Mouse (Mus musculus) heart, postnatal 25 days (tissue): ENCODE results near the gene Depdc5. TPM values are rescaled to one million over a fixed set of nuclear protein-coding genes. Genes with fewer than 3 reads are reported as not detected.

Experiments used
- DNase-seq: peaks from one replicate; pipeline ENCODE4 v3.0.0; 2022; ENCODE audit warnings: low spot score
- intact Hi-C: fragments of 180-260 bp; cut with DNase I; formaldehyde crosslinking; loops from one replicate; pipeline ENCODE4 v1.15.1; 2025
- total RNA-seq, 2 experiments: library from RNA; stranded (reverse); gene quantifications; 2 replicates each; pipeline ENCODE4 v1.2.3; 2021

Gene Depdc5
- total RNA-seq, 2 experiments from 2014 or later: 20.7 to 21.9 TPM

DNA sequence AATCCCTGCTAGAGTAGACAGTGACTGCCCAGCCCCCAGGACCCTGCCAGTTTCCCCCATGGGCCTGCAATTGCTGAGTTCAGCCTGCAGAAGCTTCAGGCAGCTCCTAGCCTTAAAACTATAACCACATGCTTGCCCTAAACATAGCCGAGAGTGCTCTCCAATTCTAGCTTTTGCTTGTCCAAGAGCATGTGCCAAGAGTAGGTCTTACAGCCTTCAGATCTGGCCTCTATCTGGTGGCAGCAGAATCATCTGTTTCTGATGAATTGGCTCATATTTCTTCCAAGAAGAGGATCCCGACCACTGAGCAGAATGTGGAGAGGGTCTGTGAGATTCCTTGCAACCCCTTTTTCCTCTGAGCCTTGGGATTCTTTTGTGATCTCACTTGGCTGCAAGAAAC lies 131.0 kb downstream of the Depdc5 start:
- DNase-seq: no peak
- intact Hi-C loops: no loop called here

DNA sequence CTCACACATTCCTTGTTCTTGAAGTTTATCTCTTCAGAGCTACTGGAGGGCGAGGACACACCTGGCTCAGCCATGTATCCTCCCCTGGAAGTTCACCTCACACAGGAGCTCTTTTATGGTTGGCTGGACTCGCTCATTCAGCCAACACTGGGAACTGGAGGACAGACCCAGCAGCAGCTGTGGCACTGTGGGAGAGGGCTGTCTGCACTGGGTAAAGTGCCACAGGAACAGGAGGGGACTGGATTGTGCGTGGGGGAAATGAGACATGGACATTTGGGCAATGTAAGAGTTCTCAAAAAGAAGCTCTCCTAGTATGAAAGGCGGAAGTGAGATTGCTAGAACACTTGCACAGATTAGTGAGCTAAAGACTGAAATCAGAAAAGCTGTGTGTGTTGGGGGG lies 132.3 kb downstream of the Depdc5 start:
- intact Hi-C loops: no loop called here
- DNase-seq: no peak

GRCm38 (mm10) chr5:32996560-32996959 lies 133.1 kb downstream of the Depdc5 start:
- no peak for DNase-seq
- intact Hi-C loops: no loop called here

- intact Hi-C loops: no loop called here
- no peak for DNase-seq
Measured at GRCm38 (mm10) chr5:32997686-32998085, 134.2 kb downstream of the Depdc5 start.

DNA sequence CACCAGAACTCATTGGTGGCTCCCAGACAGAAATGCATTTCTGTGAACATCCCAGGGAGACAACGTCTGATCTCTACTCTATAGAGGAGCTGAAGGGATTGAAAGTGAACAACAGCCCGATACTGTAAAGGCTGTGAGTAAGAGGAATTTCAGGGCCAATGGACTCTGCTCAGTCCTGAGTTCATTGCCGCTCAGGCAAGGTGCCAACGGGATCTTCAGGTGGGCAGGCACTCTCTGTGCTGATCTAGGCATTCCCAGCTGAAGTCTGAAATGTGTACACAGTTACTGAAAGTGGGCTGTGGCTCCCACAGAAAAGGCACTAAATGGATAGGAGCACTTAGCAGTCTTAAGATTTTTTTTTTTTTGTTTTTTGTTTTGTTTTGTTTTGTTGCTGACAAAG lies 135.3 kb downstream of the Depdc5 start:
- DNase-seq: no peak
- intact Hi-C loops: no loop called here

GRCm38 (mm10) chr5:33001111-33001510 lies 137.6 kb downstream of the Depdc5 start:
- no peak for DNase-seq
- intact Hi-C loops: no loop called here

DNA sequence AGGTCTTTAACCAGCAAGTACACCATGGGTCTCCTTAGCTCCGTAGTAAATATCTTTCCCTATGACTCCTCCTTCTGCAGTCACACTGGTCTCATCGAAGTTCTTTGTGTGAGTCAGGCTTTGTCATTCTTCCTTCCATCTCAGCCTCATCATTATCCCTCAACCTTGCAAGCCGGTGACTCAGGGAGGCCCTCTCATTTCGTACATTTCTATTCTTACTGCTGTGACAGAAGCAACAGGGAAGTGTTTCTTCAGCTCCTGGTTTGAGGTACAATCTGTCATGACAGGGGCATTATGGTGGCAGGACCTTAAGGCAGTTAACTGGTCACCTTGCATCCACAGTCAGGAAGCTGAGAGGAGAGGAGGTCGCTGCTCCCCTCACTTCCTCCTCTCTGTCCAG lies 139.3 kb downstream of the Depdc5 start:
- intact Hi-C loops: no loop called here
- no peak for DNase-seq

DNA sequence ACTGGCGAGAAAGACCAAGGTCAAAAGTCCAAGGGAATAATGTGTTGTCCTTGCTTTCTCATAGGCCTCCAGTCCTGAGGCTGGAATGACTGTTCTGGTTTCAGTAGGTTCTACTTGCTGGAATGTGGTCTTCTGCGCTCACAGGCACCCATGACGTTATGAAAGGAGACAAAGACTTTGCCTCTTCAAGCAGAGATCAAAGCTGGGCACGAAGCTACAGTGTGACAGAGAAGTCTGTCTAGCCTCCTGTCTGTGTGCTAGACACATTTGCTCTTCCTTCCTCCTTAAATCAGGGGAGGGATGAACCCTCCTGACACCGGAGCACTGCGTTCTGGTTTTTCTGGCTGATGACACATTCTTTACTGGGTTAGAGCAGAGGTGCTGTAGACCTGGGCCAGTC lies 140.0 kb downstream of the Depdc5 start:
- no peak for DNase-seq
- intact Hi-C loops: no loop called here

DNA sequence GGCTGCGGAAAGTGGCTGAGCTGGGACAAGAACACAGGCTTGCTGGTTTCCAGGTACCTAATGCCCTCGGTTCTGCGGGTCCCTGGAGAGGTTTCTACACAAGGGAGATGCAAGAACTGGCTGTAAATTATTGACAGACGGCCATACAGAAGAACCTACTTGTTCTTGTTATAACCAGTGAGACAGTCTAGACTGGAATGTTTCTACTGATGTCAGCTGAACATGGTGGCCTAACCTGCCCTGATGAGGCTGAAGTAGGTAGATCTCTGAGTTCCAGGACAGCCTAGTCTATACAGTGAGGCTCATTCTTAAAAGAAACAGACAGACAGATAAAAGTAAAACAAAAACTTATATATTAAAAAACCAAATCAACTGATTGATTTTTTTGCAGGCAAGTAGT lies 140.6 kb downstream of the Depdc5 start:
- no peak for DNase-seq
- intact Hi-C loops: no loop called here

GRCm38 (mm10) chr5:33005442-33006145 lies 142.1 kb downstream of the Depdc5 start:
- no peak for DNase-seq
- intact Hi-C loops: no loop called here

- intact Hi-C loops: no loop called here
- DNase-seq: no peak
Measured at GRCm38 (mm10) chr5:33006670-33007069, 143.2 kb downstream of the Depdc5 start.

GRCm38 (mm10) chr5:33007371-33007770 lies 143.9 kb downstream of the Depdc5 start:
- DNase-seq: no peak
- intact Hi-C loops: no loop called here

GRCm38 (mm10) chr5:33009301-33009700 lies 145.8 kb downstream of the Depdc5 start:
- DNase-seq: no peak
- intact Hi-C loops: no loop called here

DNA sequence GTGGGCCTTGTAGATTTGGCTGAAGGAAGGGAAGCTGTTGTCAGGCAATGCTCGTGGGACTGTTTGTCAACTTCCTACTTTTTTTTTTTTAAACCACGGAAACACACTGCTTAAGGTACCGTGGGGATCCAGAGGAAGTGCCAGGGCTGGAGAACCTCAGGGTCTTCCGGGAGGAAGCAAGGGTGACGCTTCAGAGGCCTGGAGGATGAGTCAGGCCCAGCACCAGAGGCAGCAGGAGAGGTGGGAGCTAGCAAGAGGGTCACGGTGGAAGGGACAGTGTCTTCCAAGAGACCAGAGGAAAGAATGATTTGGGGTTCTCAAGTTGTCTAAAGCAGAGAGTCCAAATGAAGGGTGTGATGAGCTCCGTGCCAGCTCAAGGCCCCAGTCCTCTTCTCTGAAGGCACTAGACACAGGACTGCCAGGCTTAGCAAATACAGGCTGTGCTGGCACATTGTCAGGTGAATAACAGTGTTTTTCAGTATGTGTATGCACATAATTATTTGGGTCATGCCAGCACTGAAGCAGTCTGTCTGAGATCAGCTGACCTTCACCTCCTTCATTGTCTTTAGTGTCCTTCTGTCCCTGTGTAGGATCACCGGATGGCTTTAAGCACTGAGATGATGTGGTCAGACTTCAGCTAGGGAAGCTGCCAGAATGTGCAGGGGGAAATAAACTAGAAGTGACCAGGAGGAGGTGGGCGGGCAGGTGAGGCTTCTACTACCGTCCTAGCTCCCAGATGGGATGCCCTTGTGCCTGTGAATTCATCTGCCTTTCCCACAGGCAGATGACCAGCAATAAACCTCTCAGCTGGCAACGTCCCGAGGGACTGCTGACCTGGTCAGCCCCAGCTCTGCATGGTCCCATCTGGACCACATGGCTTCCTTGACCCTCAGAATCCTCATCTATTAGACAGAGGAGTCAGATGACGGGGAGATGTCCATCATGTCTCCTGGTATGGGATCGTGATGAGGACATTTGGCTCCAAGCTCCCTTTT lies 146.6 kb downstream of the Depdc5 start:
- intact Hi-C loops: loop anchor here (5.0 kb wide), 1 partner anchor 143 kb away; no protein-coding TSS in a partner anchor

DNA sequence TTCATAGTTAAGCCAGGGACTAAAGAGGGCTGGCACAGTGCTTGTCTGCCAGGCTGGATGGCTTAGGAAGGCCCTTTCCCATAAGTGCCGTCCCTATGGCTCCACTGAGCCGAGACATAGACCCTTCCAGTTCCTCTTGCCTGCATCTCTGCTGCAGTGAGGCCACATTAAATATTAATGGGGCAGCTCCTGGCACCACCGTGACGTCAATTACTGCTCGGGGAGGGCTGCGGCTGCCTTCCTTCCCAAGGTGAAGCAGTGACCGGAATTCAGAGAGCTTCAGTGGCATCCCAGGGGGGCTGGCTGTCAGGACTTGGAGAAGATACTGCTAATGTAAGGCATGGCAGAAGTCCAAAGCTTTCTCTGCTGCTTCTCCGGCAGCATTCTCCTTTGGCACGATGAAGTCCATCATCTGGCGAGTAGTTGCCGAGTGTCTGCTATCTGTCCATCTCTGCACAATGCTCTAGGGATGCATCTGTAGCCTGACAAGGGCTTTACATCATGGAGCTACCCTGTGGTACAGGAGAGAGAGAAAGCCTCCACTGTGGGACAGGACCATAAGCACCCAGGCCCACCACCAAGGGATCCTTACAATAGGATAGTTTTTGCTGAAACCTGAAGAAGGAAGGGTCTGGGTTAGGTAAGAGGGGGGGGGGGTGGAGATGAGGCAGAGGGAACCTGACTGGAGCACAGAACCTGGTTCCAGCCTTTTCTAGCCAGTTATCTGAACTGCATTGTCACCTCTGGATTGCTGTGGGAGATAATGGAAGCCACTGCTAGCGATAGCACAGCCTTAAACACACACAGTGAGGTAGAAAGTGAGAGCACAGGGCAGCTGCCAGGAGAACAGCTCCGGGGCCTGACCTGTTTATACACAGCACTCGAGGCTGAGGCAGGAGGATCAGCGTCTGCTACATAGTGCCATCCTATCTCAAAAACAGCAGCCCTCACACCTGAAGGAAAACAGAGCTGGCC lies 147.9 kb downstream of the Depdc5 start:
- intact Hi-C loops: loop anchor here (5.0 kb wide), 1 partner anchor 144 kb away; no protein-coding TSS in a partner anchor
- no peak for DNase-seq

More for the DNA sequence above, 146.6 kb downstream of the Depdc5 start:
- DNase-seq: no peak

DNA sequence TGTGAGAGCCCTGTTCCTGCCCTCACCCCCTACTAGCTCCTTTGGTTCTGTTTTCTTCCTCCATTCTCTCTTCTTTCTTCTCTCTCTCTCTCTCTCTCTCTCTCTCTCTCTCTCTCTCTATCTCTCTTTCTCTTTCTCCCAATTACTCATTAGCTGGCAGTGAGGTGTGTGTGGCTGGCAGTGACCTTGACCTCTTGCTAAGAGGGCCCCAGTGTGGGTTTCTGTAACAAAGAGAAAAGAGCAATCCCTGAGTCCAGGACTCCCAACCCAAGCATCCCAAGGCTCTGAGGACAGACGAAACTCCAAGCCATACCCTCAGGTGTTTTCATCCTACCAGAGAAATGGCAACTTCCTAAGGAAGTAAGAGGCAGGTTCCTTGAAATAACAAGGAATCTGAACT lies 150.6 kb downstream of the Depdc5 start:
- intact Hi-C loops: loop anchor here (5.0 kb wide), 1 partner anchor 147 kb away; no protein-coding TSS in a partner anchor

DNA sequence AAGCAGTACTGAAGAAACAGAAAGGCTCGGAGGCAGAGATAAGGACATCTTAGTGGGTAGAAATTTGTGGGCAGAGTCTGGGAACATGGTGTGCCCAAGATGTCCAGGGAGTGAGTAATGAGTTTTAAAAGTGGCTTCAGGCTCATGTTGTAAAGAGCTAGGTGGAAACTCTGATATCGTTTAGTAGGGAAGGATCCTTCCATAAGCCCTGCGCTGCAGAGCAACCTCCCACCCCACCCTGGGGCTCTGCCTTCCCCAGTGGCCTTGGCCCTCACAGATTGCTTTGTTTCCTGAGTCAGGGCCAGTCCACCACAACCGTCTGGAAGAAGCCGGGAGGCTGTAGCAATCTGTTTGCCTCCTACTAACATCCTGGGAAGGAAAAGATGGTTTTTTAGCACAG lies 152.1 kb downstream of the Depdc5 start:
- DNase-seq: no peak
- intact Hi-C loops: no loop called here

More for the DNA sequence above, 150.6 kb downstream of the Depdc5 start:
- no peak for DNase-seq

DNA sequence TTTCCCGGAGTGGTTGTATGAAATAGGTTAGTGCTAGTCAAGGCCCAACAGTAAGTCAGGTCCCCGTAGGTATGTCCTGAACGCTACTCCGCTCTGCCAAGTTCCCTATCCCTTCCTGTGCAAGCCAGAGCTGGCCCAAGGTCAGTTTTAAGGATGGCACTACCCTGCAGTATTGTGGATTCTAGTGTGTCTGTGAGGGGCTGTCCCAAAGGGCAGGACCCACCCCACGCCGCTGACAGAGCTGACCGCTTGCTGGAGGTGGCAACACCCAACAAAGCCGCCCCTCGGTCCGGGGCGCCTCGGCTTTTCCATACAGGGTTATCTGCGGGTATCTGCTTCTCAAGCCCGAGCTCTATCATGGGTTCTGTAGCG lies 154.7 kb downstream of the Depdc5 start:
- intact Hi-C loops: no loop called here
- DNase-seq: no peak

GRCm38 (mm10) chr5:33018561-33019425 lies 155.3 kb downstream of the Depdc5 start, which contains the start of gene Ywhah:
Ywhah (plus strand) TSS chr5:33018816.
- DNase-seq: peak; percentile 93
- intact Hi-C loops: no loop called here
